Mouse (Mus musculus) adrenal gland, postnatal 10 days (tissue): ENCODE measurements at regions not wholly inside any gene's neighbourhood (a gene's known extent, or its start where the extent isn't known, plus 50 kb on each side); places are given as distances from the start of the nearest gene placed in this dataset.

Source experiments
- DNase-seq: peaks from one replicate; pipeline ENCODE4 v3.0.0; 2021; ENCODE audit warnings: mixed read lengths

- no peak for DNase-seq
Measured at GRCm38 (mm10) chr13:37468304-37469178, 123.5 kb downstream of the Ly86 start.

GRCm38 (mm10) chr13:37470230-37470907 is 125.4 kb downstream of the Ly86 start:
- DNase-seq, result no peak

DNA sequence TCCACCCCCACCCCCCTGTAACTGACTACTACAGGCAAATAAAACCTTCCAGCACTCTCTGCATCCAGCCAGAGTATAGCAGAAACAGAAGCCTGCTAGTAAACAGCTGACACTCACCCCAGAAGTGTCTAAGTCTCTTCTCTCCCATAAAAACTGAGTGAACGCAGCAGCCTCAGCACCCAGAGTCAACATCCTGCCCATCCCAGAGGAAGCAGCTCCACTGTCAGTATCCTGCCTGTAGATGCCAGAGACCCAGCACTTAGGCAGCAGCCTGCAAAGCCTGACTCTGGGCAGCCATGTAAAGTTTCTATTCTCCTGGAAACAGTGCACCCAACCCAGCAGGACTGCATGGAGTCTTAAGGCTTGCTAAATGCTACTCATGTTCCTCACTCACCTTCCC is 128.4 kb downstream of the Ly86 start:
- DNase-seq, result no peak

GRCm38 (mm10) chr13:37475804-37476203 is 130.8 kb downstream of the Ly86 start:
- DNase-seq, result no peak

- DNase-seq, result no peak
Measured at GRCm38 (mm10) chr13:37476256-37477053, 131.4 kb downstream of the Ly86 start.

DNA sequence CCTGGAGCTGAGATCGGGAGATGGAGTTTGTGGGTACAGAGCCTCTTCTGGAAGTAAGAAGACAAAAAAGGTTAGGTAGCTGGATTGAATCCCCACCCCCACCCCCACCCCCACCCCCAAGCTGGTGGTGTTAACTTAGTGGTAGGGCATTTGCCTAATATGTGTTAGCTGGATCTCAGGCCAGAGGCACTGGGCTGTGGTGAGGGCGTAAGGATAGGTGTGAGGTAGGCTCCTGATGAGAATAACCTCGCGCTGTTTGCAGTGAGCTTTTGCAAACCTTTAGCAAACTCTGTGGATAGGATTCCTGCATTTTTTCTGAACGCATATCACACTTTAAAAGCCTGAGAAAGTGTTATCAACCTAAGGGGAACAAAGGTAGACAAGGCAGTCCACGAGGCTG is 132.3 kb downstream of the Ly86 start:
- DNase-seq, result no peak

DNA sequence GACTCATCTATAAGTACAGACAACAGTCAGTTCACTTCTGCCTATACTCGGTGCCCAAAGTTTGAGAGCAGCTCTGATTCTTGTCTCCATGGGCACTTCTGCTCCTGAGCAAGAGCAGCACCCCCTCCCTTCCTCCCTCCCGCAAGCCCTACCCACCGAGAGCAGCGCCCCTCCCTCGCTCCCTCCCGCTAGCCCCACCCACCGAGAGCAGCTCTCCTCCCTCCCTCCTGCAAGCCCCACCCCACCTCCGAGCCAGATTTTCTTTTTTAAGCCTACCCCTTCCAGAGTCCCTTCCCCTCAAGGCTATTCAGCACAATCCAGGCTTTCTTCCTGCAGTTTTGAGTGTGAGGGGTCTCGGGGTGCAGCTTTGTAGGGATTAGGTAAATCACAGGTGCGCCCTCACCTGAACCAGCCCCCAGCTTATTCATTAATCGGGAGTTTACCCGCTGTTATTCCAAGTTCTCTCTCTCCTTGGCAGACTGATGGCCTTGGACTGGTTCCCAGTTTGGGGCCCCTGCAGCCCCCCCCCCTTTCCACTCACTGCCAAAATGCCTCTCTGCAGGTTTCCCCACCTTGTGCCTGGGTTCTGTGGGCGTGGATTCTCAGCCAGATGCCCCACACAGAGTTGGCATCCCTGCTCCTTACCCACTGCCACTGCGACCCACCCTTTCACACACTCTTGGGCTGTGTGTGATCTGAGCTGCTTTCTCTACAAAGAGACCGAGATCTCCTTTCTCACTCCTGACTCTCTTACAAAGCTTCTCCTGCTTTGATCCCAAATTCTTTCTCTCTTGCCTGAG is 132.9 kb downstream of the Ly86 start:
- DNase-seq, result peak; percentile 76

DNA sequence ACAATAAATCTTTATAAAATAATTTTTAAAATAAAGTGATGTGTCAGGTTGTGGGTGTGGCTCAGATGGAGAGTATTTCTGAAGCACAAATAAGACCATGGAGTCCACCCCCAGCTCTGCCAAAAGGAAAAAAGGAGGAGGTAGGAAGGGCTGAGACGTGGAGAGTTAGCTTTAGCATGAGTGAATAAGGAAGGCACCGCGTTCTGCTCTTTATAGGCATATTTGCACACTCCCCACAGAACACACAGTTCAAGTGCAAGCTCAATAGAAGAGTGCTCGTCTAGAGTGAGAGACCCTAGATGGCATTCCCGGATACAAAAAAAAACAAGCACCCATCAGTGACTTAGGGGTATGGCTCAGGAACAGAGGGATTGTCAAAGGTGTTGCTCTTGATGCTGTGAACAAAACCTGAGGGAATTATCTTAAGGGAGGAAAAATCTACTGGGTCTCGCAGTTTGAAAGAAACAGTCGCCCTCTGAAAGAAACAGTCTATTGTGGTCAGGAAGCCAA is 134.2 kb downstream of the Ly86 start:
- no peak for DNase-seq

GRCm38 (mm10) chr13:37481514-37481913 is 136.5 kb downstream of the Ly86 start:
- no peak for DNase-seq

- peak; percentile 64 for DNase-seq
Measured at GRCm38 (mm10) chr13:37482038-37482437, 137.0 kb downstream of the Ly86 start.

DNA sequence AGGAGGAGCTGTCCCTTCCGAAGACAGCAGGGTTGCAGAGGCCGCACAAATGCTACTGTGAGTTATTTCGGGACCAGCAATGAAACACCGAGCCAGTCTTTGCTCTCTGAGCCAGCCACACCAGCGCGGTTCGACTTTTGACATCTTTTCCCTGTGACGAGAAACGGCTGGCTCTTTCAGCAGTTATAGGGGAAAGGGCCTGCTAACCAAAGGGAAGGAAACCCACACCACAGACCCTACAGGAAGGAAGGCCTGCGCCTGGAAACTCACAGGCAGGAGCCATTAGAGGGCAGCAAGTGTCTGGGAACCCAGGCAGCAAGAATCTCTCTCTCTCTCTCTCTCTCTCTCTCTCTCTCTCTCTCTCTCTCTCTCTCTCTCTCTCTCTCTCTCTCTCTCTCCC is 137.6 kb downstream of the Ly86 start:
- DNase-seq, result peak; percentile 76

DNA sequence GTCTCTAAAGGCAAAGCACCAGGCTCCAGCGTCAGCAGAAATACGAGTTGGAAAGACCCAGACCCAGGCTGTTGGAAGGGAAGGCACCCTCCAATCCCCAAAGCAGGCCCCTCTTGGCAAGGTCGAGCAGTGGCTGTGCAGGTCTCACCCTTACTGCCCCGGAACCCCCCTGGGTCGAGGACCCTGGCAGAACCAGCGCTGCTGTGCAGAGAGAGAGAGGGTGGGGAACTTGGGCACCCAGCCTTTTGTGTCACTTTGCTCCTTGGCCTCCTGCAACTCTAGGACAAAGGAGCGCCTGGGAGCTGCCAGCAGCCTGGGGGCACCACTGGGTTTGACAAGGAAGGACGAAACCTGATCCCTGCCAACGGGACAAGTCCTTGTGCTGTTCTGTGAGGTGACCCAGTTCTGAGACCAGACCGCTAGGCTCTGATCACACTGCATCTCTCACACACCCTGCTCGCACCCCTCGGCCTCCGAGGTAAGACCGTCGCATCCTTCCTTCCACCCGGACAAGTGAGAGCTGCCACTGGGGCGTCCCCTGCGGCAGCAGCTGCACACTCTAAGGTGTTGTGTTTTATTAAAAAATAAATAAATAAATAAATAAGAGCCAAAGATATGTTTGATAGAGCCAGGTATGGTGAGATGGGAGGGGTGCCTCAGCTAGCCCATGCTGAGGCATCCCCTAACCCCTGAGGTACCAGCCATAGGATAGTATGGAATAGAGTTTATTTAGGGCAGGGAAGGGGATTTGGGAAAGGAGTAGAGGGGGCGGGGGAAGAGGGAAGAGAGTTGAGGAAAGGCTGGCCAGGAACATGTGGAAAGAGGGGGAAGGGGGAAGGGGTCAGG is 138.2 kb downstream of the Ly86 start:
- peak; percentile 88 for DNase-seq

DNA sequence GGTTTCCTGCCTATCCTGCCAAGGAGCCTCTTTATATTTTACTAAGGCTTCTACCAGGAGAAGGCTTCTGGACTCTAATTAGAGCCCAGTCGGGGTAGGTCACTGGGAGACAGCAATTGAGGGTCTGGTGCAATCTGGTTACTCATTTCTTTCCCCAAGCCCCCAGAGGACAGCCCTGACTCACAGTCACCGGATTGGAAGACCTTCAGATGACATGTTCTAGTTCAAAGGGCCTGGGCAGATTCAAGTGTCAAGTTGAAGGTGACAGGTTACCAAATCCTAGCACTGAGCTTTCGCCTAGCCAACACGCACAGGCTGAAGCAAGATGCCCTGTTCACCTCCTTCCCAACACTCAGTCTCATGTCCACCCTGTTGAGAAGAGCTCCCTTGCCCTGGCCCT is 139.6 kb downstream of the Ly86 start:
- peak; percentile 59 for DNase-seq

- DNase-seq, result peak; percentile 77
Measured at GRCm38 (mm10) chr13:37492115-37493001, 147.3 kb downstream of the Ly86 start.

- no peak for DNase-seq
Measured at GRCm38 (mm10) chr13:37493331-37493730, 148.3 kb downstream of the Ly86 start.

DNA sequence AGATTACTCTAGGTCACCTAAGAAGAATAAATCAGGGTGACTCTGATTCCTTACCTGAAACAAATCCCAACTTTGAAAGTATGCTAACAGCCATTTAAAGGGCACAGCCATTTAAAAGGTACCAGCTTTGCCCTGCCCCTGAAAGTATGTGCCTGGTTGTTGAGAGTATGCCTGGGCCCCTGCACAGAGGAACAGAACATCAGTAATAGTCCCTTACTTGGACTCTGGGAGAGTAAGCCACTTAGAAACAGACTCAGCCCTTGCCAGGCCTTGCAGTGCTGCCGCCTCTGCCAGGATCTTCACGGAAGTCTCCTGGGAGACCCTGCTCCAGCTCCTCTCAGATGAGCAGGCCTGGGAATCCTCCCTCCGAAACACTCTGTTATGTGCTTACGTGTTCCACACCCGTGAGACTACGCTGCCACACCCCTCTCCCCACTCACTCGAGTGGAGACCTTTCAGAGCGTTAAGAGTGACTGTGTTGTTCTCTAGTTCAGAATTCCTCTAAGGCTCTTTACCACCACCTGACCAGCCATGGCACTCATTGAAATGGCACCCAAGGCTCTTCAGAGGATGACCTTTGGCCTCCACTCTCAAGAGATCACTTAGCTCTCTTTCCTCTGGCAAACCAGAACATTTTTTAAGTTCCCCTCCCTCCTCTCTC is 150.4 kb downstream of the Ly86 start:
- no peak for DNase-seq

GRCm38 (mm10) chr13:37497986-37498385 is 153.0 kb downstream of the Ly86 start:
- DNase-seq, result no peak

DNA sequence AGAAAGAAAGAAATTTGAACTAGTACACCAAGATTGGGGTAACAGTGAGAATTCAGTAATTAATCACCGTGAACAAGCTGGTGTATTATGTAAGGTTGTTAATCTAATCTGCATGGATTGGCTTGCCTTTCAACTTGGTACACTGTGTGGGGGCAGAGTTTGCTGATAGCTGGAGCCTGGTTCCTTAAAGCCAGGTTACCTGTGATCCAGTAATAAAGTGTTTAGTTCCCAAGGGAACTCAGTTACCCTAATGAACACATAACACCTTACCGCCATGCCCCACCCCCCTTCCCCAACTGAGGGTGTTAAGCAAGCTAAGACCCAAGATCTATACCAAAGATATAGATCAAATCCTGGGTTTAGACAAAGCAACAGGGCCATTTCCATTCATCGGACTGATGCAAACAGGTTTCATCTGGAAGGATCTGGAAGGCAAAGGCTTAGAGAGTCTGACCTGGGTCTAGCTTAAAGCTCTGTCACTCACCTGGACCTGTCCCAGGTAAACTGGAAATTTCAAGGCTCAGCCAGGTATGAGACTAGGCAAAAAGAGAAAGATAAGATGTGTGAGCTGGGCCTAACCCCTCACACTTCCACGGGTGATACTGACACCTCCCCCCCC is 155.8 kb downstream of the Ly86 start:
- no peak for DNase-seq

DNA sequence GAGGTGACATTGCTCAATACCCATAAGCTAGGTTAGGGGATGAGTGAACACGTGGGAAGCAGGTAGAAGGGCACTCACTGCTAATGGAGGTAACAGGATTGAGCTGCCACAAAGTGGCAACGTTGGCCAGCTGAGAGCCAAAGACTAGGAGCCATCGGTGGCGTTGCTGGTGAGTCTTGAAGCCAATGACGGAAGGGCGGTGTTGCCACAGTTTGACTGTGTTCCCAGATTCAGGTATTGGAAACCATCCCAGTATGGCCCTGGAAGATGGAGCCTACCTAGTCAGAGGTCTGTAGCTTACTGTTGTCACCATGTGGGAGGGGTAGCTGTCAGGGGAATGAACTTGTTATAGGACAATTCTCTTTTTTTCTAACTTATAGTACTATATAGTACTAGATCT is 158.4 kb downstream of the Ly86 start:
- DNase-seq, result no peak
